Mouse (Mus musculus): ENCODE measurements around the gene Fbh1. TPM values are rescaled to one million over a fixed set of nuclear protein-coding genes. Genes with fewer than 3 reads are reported as not detected.
A peak's percentile ranks its signal among the peaks of the same experiment; 100 is the strongest.

Gene Fbh1
- 10 to 100 TPM; 78.1 to 82.0 TPM for total RNA-seq (2021)

DNA sequence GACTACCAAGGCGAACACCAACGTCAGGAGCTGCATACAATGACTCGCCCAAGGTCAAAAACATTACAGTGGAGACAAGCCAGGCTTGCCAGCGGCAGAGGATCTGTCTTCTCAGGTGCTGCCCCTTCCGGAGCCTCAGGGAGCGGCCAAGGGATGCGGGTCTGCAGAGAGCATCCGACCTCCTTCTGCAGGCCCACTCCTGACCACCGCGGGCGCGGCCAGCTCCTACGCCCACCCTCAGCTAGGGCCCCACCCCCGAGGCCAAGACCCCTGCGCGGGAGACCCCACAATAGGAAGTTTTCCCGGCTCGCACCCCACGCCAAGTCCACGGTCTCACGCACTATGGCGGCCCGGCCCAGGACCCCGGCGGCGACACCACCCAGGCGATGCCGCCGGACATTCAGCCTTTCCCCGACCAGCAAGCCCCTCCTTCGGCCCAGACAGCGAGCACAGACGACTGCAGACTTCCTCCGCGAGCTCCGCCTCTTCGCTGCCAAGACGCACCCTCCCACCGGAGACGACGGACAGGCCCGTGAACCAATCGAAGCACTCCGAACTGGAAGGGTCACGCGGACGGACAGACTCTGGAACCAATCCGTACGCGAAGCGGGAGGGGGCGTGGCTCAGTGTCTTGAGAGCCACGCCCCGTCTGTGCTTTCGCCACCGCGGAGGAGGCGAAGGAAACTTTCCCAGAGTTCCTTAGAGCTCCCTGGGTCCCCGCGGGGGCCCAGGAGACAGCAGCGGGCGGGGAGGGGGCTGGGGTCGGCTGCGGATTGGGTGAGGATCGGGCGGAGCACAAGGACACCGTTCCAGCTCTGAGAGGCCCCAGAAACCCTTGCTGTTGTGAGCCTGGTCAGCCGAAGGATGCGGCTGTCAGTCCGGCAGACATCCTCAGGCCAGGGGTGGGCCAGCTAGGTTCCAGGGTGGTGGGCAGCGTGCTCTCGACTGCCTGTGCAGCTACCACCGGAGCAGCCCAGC, at the start of gene Fbh1, which contains the start of gene Ankrd16:
TSS of gene Fbh1 (minus strand) at position 492 of the 978 bp plus-strand sequence.
TSS of gene Ankrd16 (plus strand) at position 786 of the 978 bp plus-strand sequence.
- peak; percentile 100 for DNase-seq
- intact Hi-C loops (cut with DNase I) = no loop called here

DNA sequence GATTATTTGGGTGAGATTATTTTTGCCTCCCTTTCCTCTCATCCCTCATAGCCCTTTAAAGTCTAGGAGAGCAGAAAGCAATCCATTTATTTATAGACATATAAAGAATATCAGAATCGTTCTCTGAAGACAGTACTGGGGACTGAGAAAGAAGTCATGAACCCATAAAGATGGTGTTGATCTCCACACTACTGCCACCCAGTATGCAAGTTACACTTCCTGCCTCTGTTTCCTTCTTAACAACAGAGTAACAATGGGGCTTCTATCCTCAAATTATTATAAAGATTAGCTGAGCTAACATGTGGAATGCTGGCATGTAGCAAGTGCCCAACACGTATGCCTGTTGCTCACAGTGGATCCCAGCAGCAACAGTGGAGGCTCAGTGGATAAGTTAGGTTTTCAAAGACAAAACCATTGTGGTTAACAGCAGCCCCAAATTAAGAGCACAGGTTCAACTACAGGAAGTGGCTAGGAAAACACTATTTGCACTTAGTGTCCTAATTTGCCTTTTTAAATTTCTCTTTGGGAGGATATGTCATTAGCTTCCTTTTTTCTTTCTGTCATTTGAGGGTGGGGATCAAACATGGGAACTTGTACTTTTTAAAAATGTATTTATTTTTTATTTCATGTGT, 24.0 kb upstream of the Fbh1 start:
- DNase-seq = no peak
- intact Hi-C loops (cut with DNase I) = no loop called here

DNA sequence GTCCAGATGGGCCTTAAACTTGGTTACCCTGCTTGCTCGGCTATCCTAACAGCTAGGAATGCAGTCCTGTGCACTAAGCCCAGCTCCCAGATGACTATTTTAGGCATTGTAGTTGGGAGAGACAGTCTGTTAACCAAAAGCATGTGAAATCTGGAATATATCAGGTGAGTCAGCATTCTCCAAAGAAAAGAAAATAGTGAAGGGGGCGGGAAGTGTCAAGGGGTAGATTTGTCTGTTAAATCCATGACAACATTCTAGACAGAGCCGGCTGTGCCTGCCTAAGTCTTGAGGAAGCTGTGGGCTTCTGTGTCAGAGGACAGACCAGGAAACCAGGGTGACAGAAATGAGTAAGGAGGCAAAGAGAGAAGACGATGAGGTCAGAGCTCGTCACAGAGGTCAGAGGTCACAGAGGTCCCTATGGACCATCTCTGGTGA, 20.6 kb upstream of the Fbh1 start:
- intact Hi-C loops (cut with DNase I) = no loop called here
- no peak for DNase-seq

DNA sequence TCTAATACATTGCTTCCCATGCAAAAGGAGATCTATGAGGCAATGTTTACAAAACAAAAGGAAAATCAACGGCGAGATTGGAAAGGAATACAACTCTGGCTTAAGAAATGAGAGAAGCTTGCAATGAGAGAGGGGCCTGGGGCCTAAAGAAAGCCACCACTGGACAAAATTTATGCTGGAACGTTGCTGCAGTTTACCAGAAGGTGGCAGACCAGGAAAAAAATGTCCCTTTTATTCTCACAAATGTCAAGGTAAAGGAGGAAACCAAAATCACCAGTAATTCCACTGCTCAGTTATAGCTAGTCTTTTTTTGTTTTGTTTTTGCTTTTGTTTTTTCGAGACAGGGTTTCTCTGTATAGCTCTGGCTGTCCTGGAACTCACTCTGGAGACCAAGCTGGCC, 17.3 kb upstream of the Fbh1 start:
- DNase-seq = no peak
- intact Hi-C loops (cut with DNase I) = no loop called here

DNA sequence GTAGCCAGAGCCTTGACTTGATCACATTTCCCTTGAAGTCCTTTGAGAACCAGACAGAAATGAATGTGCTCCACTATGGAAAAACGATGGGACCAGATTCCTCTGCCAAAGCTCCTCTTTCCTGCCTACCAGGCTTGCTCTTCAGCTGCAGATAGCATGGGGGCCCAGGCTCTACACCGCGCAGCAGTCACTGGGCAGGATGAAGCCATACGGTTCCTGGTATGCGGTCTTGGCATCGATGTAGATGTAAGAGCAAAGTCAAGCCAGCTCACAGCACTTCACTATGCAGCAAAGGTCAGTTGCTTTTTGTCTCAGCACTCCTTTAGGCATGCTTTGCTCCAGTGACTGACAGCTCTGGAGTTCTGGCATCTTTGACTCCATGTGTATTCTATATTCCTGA, 6.8 kb upstream of the Fbh1 start:
- intact Hi-C loops (cut with DNase I) = no loop called here

DNA sequence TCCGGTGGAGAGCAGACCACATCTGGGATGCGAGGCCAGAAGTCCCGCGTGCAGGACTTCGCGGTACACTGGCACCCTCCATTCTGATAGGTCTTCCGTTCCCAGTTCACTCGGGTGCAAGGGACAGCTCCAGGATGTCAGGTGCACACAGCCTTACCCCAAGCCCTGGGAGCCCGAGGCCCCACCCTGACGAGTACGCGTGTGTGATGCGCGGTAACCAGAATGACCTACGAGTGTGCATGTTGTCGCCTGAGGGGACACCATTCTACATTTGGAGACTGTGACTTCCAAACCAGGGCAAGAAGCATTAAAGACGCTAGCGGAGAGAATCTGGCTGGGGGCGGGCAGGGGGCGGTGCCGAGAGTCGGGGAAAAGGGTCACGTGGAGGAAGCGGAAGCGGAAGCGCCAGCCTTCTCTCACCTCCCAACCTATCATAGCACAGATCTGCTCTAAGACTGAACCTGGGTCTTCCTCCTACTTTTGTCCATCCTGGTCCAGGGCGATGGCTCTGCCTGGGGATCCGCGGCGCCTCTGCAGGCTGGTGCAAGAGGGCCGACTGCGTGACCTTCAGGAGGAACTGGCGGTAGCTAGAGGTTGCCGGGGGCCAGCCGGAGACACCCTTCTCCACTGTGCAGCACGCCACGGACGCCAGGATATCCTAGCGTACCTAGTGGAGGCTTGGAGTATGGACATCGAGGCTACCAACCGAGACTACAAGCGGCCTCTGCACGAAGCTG, 873 bp upstream of the Fbh1 start:
- peak; percentile 90 for DNase-seq
- intact Hi-C loops (cut with DNase I) = no loop called here

More for the DNA sequence above, 6.8 kb upstream of the Fbh1 start:
- DNase-seq = no peak

DNA sequence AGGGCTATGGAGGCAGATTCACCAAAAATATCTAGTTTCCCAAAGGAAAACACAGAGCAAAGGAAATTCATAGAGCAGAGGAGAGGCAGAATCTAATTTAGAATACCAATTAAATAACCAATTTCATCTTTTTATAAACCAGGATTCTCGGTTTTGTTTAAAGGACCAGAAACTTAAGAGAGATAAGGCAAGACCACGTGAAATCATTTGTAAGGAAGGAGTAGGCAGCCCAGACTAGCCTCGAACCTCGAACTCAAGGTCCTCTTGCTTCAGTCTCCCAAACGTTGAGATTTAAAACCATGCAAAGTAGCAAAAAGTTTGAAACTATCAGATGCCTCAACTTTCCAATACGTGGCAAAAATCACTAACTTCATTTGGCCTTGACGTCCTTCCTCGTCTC, 967 bp downstream of the Fbh1 start:
- intact Hi-C loops (cut with DNase I) = no loop called here

DNA sequence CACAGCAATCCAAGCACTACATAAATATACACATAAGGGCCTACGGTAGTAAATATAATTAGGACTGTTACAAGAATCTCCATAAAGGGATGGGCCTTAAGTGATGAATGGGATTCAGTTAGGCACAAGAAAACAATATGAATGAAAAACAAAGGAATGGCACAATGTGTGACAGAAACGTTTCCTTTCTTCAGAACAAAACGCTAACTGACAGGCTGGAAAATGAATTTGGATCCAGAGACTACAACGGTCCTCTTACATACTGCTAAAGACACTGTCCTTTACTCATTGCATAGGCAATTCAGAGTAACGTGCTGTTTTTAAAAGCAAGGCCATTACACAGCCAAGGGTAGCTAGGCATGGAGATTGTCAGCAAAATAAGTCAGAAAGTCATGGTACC, 2.3 kb downstream of the Fbh1 start:
- DNase-seq = no peak
- intact Hi-C loops (cut with DNase I) = no loop called here

More for the DNA sequence above, 967 bp downstream of the Fbh1 start:
- DNase-seq = no peak

DNA sequence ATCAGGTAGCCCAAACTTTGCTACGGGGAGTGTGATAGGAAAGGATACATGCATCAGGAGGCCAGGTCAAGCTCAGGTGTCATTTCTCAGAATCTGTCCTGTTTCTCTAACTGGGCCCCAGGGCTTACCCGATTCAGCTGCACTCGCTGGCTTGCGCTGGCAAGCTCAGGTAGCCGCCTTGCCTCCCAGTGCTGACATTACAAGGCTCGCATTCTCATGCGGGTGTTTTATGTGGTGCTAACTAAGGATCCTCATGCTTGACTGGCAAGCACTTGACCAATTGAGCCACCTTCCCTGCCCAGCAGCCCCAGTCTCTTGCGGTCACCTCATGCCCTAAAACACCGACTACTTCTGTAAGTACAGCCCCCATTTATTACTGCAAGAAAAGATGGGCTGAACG, 3.0 kb downstream of the Fbh1 start:
- intact Hi-C loops (cut with DNase I) = no loop called here
- no peak for DNase-seq

DNA sequence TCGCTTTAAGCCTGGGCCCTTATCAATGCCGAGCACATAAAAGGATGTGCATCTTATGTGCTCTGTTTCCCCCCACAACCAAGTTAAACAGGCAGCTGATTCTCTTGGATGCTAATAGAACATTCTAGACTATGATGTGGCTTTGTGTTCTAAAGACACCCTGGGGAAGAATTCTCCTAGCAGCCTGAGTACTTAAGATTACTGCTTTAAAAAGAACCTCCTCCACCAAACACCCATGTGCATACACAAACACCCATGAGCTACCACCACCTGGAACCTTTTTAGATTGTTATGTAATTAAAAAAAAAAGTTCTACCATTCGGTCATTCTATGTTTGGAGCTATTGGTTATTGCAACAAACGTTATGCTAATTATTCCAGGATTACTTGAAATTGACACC, 5.0 kb downstream of the Fbh1 start:
- no peak for DNase-seq
- intact Hi-C loops (cut with DNase I) = no loop called here

DNA sequence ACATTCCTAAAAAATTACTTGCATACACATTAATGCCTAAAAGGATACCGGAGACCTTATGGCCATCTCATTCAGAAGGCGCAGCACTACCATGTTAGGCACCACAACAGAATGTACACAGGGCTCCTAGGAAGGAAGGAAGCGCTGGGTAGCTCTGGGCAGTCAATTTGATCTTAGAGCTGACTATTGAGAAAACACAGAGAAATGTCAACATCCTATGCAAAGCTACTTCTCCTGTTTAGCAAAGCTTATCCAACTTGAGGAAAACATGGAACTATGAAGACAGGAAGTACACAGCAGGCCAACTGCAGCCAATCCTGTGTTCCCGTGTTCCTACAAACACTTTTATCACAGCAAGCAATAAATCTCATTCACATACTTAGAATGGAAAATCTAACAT, 5.7 kb downstream of the Fbh1 start:
- no peak for DNase-seq
- intact Hi-C loops (cut with DNase I) = no loop called here

DNA sequence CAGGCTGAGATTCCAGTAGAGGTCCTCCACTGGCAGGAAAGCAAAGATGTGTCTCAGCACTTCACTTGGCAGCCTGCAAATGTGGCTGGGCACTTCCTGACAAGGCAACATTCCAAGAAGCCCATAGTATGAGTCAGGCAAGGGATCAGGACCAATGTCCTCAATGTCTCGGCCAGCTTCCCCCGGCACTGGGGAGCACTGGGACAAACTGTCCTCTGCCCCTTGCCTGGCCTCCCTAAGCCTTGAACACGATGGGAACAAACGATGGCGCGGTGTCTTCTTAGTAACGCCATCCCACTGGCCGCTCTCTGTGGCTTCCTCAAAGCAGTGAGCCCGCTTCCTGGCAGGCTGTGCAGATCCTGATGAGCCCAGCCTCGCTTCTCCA, 10.2 kb downstream of the Fbh1 start:
- peak; percentile 13 for DNase-seq

DNA sequence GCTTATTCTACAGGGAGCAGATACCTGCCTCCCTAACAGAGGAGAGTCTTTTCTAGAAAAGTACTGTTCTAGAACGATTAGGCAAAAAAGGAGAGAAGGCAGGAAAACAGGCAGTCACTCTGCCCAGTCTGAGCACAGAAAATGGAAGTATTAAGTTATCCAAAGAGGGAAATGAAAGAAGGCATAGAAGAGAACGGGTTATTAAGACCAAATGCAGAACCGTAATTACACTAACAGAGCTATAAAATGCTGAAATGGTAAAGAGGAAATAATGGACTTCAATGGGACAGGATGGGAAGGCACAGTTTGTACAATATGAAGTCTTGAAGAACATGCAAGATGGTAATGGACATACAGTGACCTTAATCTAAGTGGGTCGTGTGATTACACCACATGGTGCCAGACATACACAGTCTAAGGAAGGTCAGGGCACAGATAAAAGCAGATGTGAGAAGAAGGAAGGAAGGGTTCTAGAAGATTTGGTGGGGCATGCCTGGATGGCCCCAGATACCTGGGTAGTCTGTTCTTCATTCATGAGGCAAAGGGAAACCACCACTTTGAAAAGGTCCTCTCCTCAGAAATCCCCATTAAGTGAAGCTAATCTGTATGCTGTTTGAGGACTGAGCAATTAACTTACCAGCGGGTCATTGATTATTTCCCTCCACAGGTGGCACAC, 10.8 kb downstream of the Fbh1 start:
- intact Hi-C loops (cut with DNase I) = no loop called here
- DNase-seq = no peak

More for the DNA sequence above, 10.2 kb downstream of the Fbh1 start:
- intact Hi-C loops (cut with DNase I) = no loop called here

DNA sequence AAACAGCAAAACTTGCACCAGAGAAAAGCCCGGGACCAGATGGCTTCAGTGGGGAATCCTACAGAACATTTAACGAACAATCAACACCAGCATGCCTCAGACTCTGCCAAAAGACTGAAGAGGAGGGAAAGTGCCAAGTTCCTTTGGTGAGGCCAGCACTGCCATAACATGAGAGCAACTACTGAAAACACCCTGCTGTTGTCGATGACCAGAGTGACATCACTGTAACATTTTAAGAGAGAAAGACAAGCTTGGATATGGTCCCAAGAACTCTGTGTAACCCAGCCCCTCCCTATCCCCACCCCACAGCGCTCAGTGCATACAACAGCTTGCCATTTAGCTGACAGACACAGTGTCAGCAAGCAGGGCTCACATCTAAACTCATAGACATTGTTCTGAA, 11.7 kb downstream of the Fbh1 start:
- intact Hi-C loops (cut with DNase I) = no loop called here
- DNase-seq = peak; percentile 28

DNA sequence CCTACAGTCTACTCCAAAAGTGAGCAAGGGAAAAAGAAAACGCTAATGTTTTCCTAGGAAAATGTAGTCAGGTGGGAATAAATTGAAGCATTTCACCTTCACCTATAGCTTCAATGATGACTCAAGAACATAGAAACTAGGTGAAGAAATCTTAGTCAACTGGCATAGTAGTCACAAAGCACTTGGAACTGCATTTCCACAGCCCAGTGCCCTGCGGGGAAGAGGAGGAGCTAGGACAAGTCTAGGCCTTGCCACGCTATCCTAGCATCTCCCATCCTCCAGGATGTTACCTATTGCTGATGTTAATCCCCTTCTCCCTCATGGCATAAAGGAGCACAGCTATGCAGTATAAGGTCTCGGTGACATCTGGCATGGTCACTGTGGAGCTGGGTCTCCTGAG, 14.8 kb downstream of the Fbh1 start:
- intact Hi-C loops (cut with DNase I) = no loop called here
- DNase-seq = no peak

DNA sequence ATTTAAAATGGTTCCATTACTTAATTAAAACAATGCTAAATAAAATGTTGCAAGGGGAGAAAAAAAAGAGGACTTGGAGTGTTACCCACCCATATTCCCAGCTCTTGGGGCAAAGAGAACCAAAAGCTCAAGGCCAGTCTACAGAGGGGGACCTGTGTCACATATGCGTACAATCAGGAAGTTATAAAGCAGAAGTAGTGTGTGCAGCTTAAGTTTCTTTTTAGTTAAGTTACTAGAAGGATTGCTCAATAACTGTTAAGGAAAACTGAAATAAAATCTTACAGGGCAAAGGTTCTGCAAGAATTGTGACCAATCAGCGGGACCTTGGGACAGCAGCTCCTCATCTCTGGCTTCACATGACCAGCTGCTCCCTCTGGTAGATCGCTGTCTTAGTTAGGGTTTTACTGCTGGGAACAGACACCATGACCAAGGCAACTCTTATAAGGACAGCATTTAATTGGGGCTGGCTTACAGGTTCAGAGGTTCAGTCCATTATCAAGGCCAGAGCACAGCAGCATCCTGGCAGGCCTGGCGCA, 37.8 kb downstream of the Fbh1 start:
- no peak for DNase-seq
- intact Hi-C loops (cut with DNase I) = no loop called here

DNA sequence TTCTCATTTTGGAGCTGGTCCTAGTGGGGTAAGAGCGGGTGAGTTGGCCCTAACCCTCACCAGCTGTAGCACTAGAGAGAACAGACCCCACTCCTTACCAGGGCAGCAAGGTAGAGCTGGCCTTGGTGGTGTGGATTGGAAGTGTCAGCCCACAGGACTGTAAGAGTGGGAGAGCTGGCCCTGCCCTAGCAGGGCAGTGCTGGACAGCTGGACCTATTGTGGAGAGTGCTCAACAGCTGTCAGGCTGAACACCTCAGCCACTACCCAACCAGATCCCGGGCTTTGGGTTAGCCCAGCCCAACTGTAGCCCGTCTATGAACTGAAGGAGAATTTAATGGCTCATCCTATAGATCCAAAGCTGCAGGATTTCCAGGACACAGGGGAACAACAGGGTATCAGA, 38.6 kb downstream of the Fbh1 start:
- intact Hi-C loops (cut with DNase I) = no loop called here
- DNase-seq = no peak

DNA sequence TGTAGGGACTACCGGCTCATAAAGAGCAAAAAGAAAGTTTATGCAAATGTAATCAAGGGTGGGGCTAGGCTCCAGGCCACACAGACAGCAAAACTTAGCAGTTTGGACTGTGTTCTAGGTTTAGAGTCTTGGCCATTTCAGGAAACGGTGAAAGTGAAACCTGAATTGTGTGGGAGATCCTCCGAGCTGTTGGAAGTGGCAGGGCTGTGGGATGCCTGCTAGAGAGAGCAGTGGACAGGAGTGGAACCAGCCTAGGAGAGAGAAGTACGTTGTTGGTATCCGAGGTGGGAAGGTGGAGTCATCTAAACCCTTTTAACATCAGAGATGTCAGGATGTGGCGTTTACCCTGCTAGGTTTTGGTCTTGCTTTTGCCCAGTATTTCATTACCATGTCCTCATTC, 41.5 kb downstream of the Fbh1 start:
- intact Hi-C loops (cut with DNase I) = no loop called here
- no peak for DNase-seq

DNA sequence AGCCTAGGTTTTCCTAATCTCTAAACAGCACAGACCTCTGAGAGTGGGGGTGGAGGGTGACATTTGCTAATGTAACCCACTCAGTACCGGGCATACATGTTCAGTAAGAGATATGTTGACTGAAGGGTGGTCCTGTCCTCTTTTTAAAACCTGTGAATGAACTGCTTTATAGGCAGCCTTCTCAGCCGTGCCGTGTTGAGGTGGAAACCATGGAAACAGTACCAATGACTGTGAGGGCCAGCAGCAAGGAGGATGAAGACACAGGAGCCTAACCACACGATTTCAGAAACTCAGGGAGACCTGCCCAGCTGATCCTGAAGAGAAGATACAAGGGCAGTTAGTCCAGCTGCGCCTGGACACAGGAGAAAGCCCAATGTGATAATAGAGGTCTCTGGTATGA, 44.4 kb downstream of the Fbh1 start:
- no peak for DNase-seq
- intact Hi-C loops (cut with DNase I) = no loop called here

DNA sequence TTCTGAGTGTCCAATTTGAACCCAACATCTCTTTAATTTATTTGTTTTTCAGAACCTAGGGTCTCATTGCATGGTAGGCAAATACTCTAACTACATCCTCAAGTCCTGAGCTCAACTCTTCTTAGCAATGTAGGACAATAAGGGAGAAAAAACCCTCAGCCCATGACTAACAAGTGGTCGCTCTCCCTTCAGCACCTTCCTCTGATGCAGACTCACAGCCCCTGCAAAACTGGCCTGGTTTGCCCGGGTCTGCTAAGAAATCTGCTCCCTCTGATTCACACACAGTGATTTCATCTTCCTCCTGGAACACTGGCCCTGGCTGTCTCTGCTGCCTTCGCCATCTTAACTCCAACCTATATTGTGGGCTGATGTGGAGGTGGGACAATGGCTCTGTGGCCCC, 48.3 kb downstream of the Fbh1 start:
- no peak for DNase-seq
- intact Hi-C loops (cut with DNase I) = no loop called here
